ENCODE assay signal across 8 mouse cellular contexts in the genomic region with DNA sequence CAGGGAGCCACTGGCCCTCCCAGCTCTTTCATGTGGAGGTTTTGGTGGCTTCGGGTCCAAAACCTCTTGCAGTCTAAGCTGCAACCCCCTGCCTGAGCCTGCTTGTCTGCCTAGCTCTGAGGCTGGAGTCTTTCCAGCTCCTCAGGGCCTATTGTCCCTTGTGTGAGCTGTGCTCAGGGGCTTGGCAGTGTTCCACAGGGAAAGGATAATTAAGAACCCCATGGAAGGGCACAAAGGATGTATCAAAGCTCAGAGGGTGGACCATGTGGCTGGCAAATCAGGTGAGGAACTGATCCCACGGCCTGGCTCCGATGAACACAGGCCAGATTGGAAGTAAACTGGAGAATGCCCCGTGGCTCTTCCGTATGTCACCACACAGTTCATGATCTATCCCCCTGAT. TPM values are rescaled to one million over a fixed set of nuclear protein-coding genes. Genes with fewer than 3 reads are reported as not detected.
A peak's percentile ranks its signal among the peaks of the same experiment; 100 is the strongest.
DNase-seq lines count a peak whose midpoint lies in the region; ATAC-seq and TF ChIP-seq lines count a peak whose summit lies in the region.

No protein-coding gene starts in this region.

- H3K27ac ChIP-seq in forebrain, postnatal 0 days (ENCODE audit: low read depth, low read length): peak overlapping the region; percentile 77
- peak overlapping the region; percentile 7; the same call in 1 of the 2 replicates for H3K27ac ChIP-seq in midbrain, embryonic 11.5 days (ENCODE audit: low read depth, low read length)

- no peak overlapping the region for H3K4me3 ChIP-seq in forebrain, postnatal 0 days (ENCODE audit: low read depth, low read length)
- no peak overlapping the region for H3K4me3 ChIP-seq in midbrain, embryonic 11.5 days (ENCODE audit: low read depth, low read length)

- H3K27me3 ChIP-seq in forebrain, postnatal 0 days (ENCODE audit: insufficient read depth, low read length): no peaks in the 10 kb centered on the region
- H3K27me3 ChIP-seq in midbrain, embryonic 11.5 days (ENCODE audit: control insufficient read depth, insufficient read depth, low read length): no peaks in the 10 kb centered on the region

- H3K36me3 ChIP-seq in forebrain, postnatal 0 days (ENCODE audit: insufficient read depth): no peaks in the 10 kb centered on the region
- no peaks in the 10 kb centered on the region for H3K36me3 ChIP-seq in midbrain, embryonic 11.5 days (ENCODE audit: control insufficient read depth, insufficient read depth, low read length)

- no peak overlapping the region for H3K4me2 ChIP-seq in forebrain, postnatal 0 days (ENCODE audit: low read depth)
- H3K4me2 ChIP-seq in midbrain, embryonic 11.5 days: no peak overlapping the region

- intact Hi-C loops in left cerebral cortex, postnatal 10 days (cut with DNase I): no loop called here

- no peak for TF ChIP-seq CTCF in forebrain, postnatal 0 days (IDR thresholded peaks at IDR 0.05; ENCODE audit: low read depth)

- ATAC-seq in forebrain, postnatal 0 days: peak; percentile 77
- ATAC-seq in midbrain, embryonic 11.5 days (ENCODE audit: low FRiP score): no peak

- no peak overlapping the region for H3K9ac ChIP-seq in forebrain, postnatal 0 days
- H3K9ac ChIP-seq in midbrain, embryonic 11.5 days (ENCODE audit: low read length): no peak overlapping the region

- peaks cover 26% of the 10 kb centered on the region for H3K4me1 ChIP-seq in forebrain, postnatal 0 days (ENCODE audit: insufficient read depth)
- H3K4me1 ChIP-seq in midbrain, embryonic 11.5 days (ENCODE audit: control insufficient read depth, insufficient read depth, low read length): peaks cover 33% of the 10 kb centered on the region

- peak; percentile 80 to 83 for DNase-seq in left cerebral cortex, postnatal 10 days (ENCODE audit: extremely low spot score in 1 of 2, low spot score in 2 of 2)
- no peak for DNase-seq in left cerebral cortex, adult 11 months (ENCODE audit: low spot score)
- DNase-seq in cerebellum, adult 11 months: peak; percentile 87
- DNase-seq in forebrain, postnatal 0 days: peak; percentile 84
- peak; percentile 70 for DNase-seq in kidney, adult 18-20 months
- no peak for DNase-seq in midbrain, embryonic 11.5 days (ENCODE audit: low spot score, missing footprints)
- DNase-seq in thymus, adult 18-20 months: no peak
- no peak for DNase-seq in gastrocnemius, adult 18-20 months (ENCODE audit: low spot score)

- H3K9me3 ChIP-seq in forebrain, postnatal 0 days (ENCODE audit: low read length): no peaks in the 10 kb centered on the region
- H3K9me3 ChIP-seq in midbrain, embryonic 11.5 days (ENCODE audit: control insufficient read depth, low read length): no peaks in the 10 kb centered on the region

- WGBS in forebrain, postnatal 0 days: 15% methylated on average over 5 of the region's 5 CpGs
- WGBS in midbrain, embryonic 11.5 days: 50% methylated on average over 5 of the region's 5 CpGs

RNA-seq across cellular contexts. Expression of gene Tpcn1, which starts 22.4 kb away (rescaled TPM):
- total RNA-seq in left cerebral cortex, postnatal 10 days (2021): 10 to 100 TPM; 39.2 to 45.2 TPM
- 10.0 and 14.3 TPM in 2 replicates for total RNA-seq in forebrain, postnatal 0 days (2014; rRNA removed)
- polyA plus RNA-seq in forebrain, postnatal 0 days (2015; fragmentation: Nextera tagmentation; extraction: Ambion mirVana): 7.9 and 11.1 TPM in 2 replicates
- 8.6 and 10.8 TPM in 2 replicates for polyA plus RNA-seq in midbrain, embryonic 11.5 days (2014; fragmentation: Nextera tagmentation; extraction: Ambion mirVana)
- 10 to 100 TPM; 38.9 to 42.9 TPM for total RNA-seq in gastrocnemius, adult 18-20 months (2021)

RNA-seq across cellular contexts. Expression of gene Iqcd, which starts 22.7 kb away (rescaled TPM):
- total RNA-seq in left cerebral cortex, postnatal 10 days (2021): under 1 TPM; 0.36 to 0.47 TPM
- total RNA-seq in forebrain, postnatal 0 days (2014; rRNA removed): 1.4 and 2.0 TPM in 2 replicates
- 1.4 and 1.8 TPM in 2 replicates for polyA plus RNA-seq in forebrain, postnatal 0 days (2015; fragmentation: Nextera tagmentation; extraction: Ambion mirVana)
- 0.25 and 0.51 TPM in 2 replicates for polyA plus RNA-seq in midbrain, embryonic 11.5 days (2014; fragmentation: Nextera tagmentation; extraction: Ambion mirVana)
- not detected for total RNA-seq in gastrocnemius, adult 18-20 months (2021)

RNA-seq across cellular contexts. Expression of gene Rita1, which starts 46.3 kb away (rescaled TPM):
- total RNA-seq in left cerebral cortex, postnatal 10 days (2021): 10 to 100 TPM; 29.5 to 31.2 TPM
- total RNA-seq in forebrain, postnatal 0 days (2014; rRNA removed): 24.1 and 36.5 TPM in 2 replicates
- 28.6 and 31.8 TPM in 2 replicates for polyA plus RNA-seq in forebrain, postnatal 0 days (2015; fragmentation: Nextera tagmentation; extraction: Ambion mirVana)
- polyA plus RNA-seq in midbrain, embryonic 11.5 days (2014; fragmentation: Nextera tagmentation; extraction: Ambion mirVana): 7.9 and 8.9 TPM in 2 replicates
- 1 to 10 TPM; 7.0 to 7.5 TPM for total RNA-seq in gastrocnemius, adult 18-20 months (2021)

RNA-seq across cellular contexts. Expression of gene Ddx54, which starts 46.4 kb away (rescaled TPM):
- 10 to 100 TPM; 47.5 to 48.8 TPM for total RNA-seq in left cerebral cortex, postnatal 10 days (2021)
- 43.9 and 46.0 TPM in 2 replicates for total RNA-seq in forebrain, postnatal 0 days (2014; rRNA removed)
- polyA plus RNA-seq in forebrain, postnatal 0 days (2015; fragmentation: Nextera tagmentation; extraction: Ambion mirVana): 35.5 and 40.0 TPM in 2 replicates
- polyA plus RNA-seq in midbrain, embryonic 11.5 days (2014; fragmentation: Nextera tagmentation; extraction: Ambion mirVana): 26.4 and 32.2 TPM in 2 replicates
- total RNA-seq in gastrocnemius, adult 18-20 months (2021): 10 to 100 TPM; 15.8 to 15.9 TPM

RNA-seq across cellular contexts. Expression of gene Slc8b1, which starts 55.1 kb away (rescaled TPM):
- 1 to 10 TPM; 3.5 to 4.0 TPM for total RNA-seq in left cerebral cortex, postnatal 10 days (2021)
- total RNA-seq in forebrain, postnatal 0 days (2014; rRNA removed): 2.5 and 4.9 TPM in 2 replicates
- polyA plus RNA-seq in forebrain, postnatal 0 days (2015; fragmentation: Nextera tagmentation; extraction: Ambion mirVana): 1.6 and 2.0 TPM in 2 replicates
- polyA plus RNA-seq in midbrain, embryonic 11.5 days (2014; fragmentation: Nextera tagmentation; extraction: Ambion mirVana): 1.3 and 1.8 TPM in 2 replicates
- total RNA-seq in gastrocnemius, adult 18-20 months (2021): 1 to 10 TPM; 8.5 to 8.6 TPM

Comparison
In these comparisons a context has a peak if more than half of its experiments do, and no peak if none do; other contexts are left out.
1. DNase-seq: peak in left cerebral cortex, postnatal 10 days (2 of 2), cerebellum, adult 11 months (single experiment), forebrain, postnatal 0 days (single experiment) and kidney, adult 18-20 months (single experiment); none in left cerebral cortex, adult 11 months (single experiment), midbrain, embryonic 11.5 days (single experiment), thymus, adult 18-20 months (0 of 2) and gastrocnemius, adult 18-20 months (single experiment).